ENCODE assay signal across 8 mouse cellular contexts in genomic region chr14:76504121-76504737, GRCm38 (mm10). TPM values are rescaled to one million over a fixed set of nuclear protein-coding genes. Genes with fewer than 3 reads are reported as not detected.
DNase-seq lines count a peak whose midpoint lies in the region; ATAC-seq and TF ChIP-seq lines count a peak whose summit lies in the region.

No protein-coding gene starts in this region.

- ATAC-seq in granulocyte monocyte progenitor cell, adult 5-6 weeks (replicated peaks; ENCODE audit: poor library complexity, severe bottlenecking): peak; percentile 77
- peak; percentile 95 for ATAC-seq in intestine, postnatal 0 days
- peak; percentile 93 for ATAC-seq in midbrain, embryonic 11.5 days (ENCODE audit: low FRiP score)

- intact Hi-C loops in left cerebral cortex, postnatal 4 days (cut with DNase I): loop anchor here (10.0 kb wide), 3 partner anchors 121 to 271 kb away; no protein-coding TSS in a partner anchor

- H3K4me3 ChIP-seq in embryonic facial prominence, embryonic 10.5 days: peak overlapping the region; percentile 86
- H3K4me3 ChIP-seq in intestine, postnatal 0 days (ENCODE audit: low read depth, low read length): peak overlapping the region; percentile 69
- H3K4me3 ChIP-seq in midbrain, embryonic 11.5 days (ENCODE audit: low read depth, low read length): peak overlapping the region; percentile 53

- peak overlapping the region; percentile 92 for H3K9ac ChIP-seq in intestine, postnatal 0 days (ENCODE audit: low read depth, low read length)
- H3K9ac ChIP-seq in midbrain, embryonic 11.5 days (ENCODE audit: low read length): peak overlapping the region; percentile 96

- H3K36me3 ChIP-seq in embryonic facial prominence, embryonic 10.5 days (replicated peaks): peaks cover 26% of the 10 kb centered on the region
- H3K36me3 ChIP-seq in intestine, postnatal 0 days (ENCODE audit: control insufficient read depth, insufficient read depth): peaks cover 8% of the 10 kb centered on the region; the same call in 1 of the 2 replicates
- peaks cover 5% of the 10 kb centered on the region; the same call in 1 of the 2 replicates for H3K36me3 ChIP-seq in midbrain, embryonic 11.5 days (ENCODE audit: control insufficient read depth, insufficient read depth, low read length)

- under 1% methylated on average over 52 of the region's 52 CpGs for WGBS in embryonic facial prominence, embryonic 10.5 days
- under 1% methylated on average over 51 of the region's 52 CpGs for WGBS in intestine, postnatal 0 days
- WGBS in midbrain, embryonic 11.5 days: under 1% methylated on average over 50 of the region's 52 CpGs

- peaks cover 42% of the 10 kb centered on the region for H3K4me1 ChIP-seq in embryonic facial prominence, embryonic 10.5 days
- H3K4me1 ChIP-seq in intestine, postnatal 0 days (replicated peaks; ENCODE audit: control insufficient read depth, insufficient read depth, low read length): peaks cover 3% of the 10 kb centered on the region; the same call in 1 of the 2 replicates
- peaks cover 14% of the 10 kb centered on the region for H3K4me1 ChIP-seq in midbrain, embryonic 11.5 days (ENCODE audit: control insufficient read depth, insufficient read depth, low read length)

- no peak; the same call in 1 of the 2 replicates for TF ChIP-seq CTCF in intestine, postnatal 0 days (IDR thresholded peaks at IDR 0.05; ENCODE audit: low read depth)

- H3K27ac ChIP-seq in embryonic facial prominence, embryonic 10.5 days (replicated peaks): peak overlapping the region; percentile 100
- peak overlapping the region; percentile 98 for H3K27ac ChIP-seq in intestine, postnatal 0 days (ENCODE audit: low read depth, low read length)
- peak overlapping the region; percentile 100 for H3K27ac ChIP-seq in midbrain, embryonic 11.5 days (ENCODE audit: low read depth, low read length)

- no peaks in the 10 kb centered on the region for H3K9me3 ChIP-seq in embryonic facial prominence, embryonic 10.5 days
- no peaks in the 10 kb centered on the region for H3K9me3 ChIP-seq in intestine, postnatal 0 days (ENCODE audit: control insufficient read depth)
- no peaks in the 10 kb centered on the region for H3K9me3 ChIP-seq in midbrain, embryonic 11.5 days (ENCODE audit: control insufficient read depth, low read length)

- peak overlapping the region; percentile 79 for H3K4me2 ChIP-seq in intestine, postnatal 0 days (replicated peaks; ENCODE audit: low read depth)
- peak overlapping the region; percentile 86 for H3K4me2 ChIP-seq in midbrain, embryonic 11.5 days

- peak; percentile 97 for DNase-seq in adrenal gland, postnatal 14 days
- DNase-seq in embryonic facial prominence, embryonic 10.5 days (ENCODE audit: low spot score): peak; percentile 96
- peak; percentile 95 for DNase-seq in left cerebral cortex, postnatal 4 days
- DNase-seq in midbrain, embryonic 11.5 days (ENCODE audit: low spot score, missing footprints): peak; percentile 99
- peak; percentile 92 for DNase-seq in right cerebral cortex, postnatal 4 days
- DNase-seq in yolk sac, embryonic 10.5 days (ENCODE audit: low spot score): peak; percentile 95

- no peaks in the 10 kb centered on the region for H3K27me3 ChIP-seq in embryonic facial prominence, embryonic 10.5 days (replicated peaks; ENCODE audit: low read depth, poor library complexity, severe bottlenecking)
- H3K27me3 ChIP-seq in intestine, postnatal 0 days (replicated peaks; ENCODE audit: control insufficient read depth, insufficient read depth, low read length): no peaks in the 10 kb centered on the region
- no peaks in the 10 kb centered on the region for H3K27me3 ChIP-seq in midbrain, embryonic 11.5 days (ENCODE audit: control insufficient read depth, insufficient read depth, low read length)

RNA-seq across cellular contexts. Expression of gene Serp2, which starts 52.5 kb away (rescaled TPM):
- total RNA-seq in adrenal gland, postnatal 14 days (2021): 6.4 and 7.3 TPM in 2 replicates
- 18.9 and 21.6 TPM in 2 replicates for polyA plus RNA-seq in embryonic facial prominence, embryonic 10.5 days (2016; fragmentation: Nextera tagmentation; extraction: Ambion mirVana)
- total RNA-seq in granulocyte monocyte progenitor cell, adult 5-6 weeks (2014; fragmentation: Nextera tagmentation): not detected in 2 replicates
- total RNA-seq in granulocyte monocyte progenitor cell, adult 5-6 weeks (2017): not detected in 2 replicates
- polyA plus RNA-seq in intestine, postnatal 0 days (2015; fragmentation: Nextera tagmentation; extraction: Ambion mirVana): 7.5 and 7.7 TPM in 2 replicates
- total RNA-seq in left cerebral cortex, postnatal 4 days (2021): 100 to 1,000 TPM; 174 to 175 TPM
- polyA plus RNA-seq in midbrain, embryonic 11.5 days (2014; fragmentation: Nextera tagmentation; extraction: Ambion mirVana): 45.5 and 47.3 TPM in 2 replicates

Comparison
In these comparisons a context has a peak if more than half of its experiments do, and no peak if none do; other contexts are left out.
1. Peak in every context shown above with its lines: DNase-seq, ATAC-seq, H3K4me3 ChIP-seq and H3K27ac ChIP-seq.
2. RNA of gene Serp2, which starts 52.5 kb away (total RNA-seq): 174 to 175 TPM in left cerebral cortex, postnatal 4 days; 6.4 to 7.3 TPM in adrenal gland, postnatal 14 days and not detected in granulocyte monocyte progenitor cell, adult 5-6 weeks; every median in the first group is over 10 times any median in the second.